Mouse (Mus musculus) mouse trophoblast stem cell (cell line): ENCODE measurements around the gene Spata45.
"Not testable (repeated sequence)": the region's sequence is repeated elsewhere in the genome, so short reads cannot be mapped to it uniquely, and the experiment has no call there.

ENCODE experiments used
- in situ Hi-C, 2 experiments: fragments of 300-500 bp; cut with MseI, MboI; formaldehyde crosslinking; loops; 2 replicates in 1 of 2; 3 replicates in 1 of 2; pipeline ENCODE4 v1.15.1; 2025

The Spata45 gene

GRCm38 (mm10) chr1:191036554-191037334 is at the start of gene Spata45:
Spata45 (plus strand) TSS chr1:191036639.
- in situ Hi-C loops: no loop called here

GRCm38 (mm10) chr1:190989437-190990082 is 46.9 kb upstream of the Spata45 start:
- in situ Hi-C loops: loop anchor here in 1 of 2 experiments (10.0 kb wide), 1 partner anchor 45 kb away; no protein-coding TSS in a partner anchor

GRCm38 (mm10) chr1:190995548-190995947 is 40.9 kb upstream of the Spata45 start:
- in situ Hi-C loops: loop anchor here in 1 of 2 experiments (10.0 kb wide), 1 partner anchor 51 kb away; no protein-coding TSS in a partner anchor

- in situ Hi-C loops: loop anchor here in 1 of 2 experiments (10.0 kb wide), 1 partner anchor 52 kb away; no protein-coding TSS in a partner anchor
These were observed 40.0 kb upstream of the Spata45 start for GRCm38 (mm10) chr1:190996346-190996877.

- in situ Hi-C loops: loop anchor here in 1 of 2 experiments (10.0 kb wide), 1 partner anchor 53 kb away; no protein-coding TSS in a partner anchor
These were observed 38.4 kb upstream of the Spata45 start for GRCm38 (mm10) chr1:190998027-190998426.

- in situ Hi-C loops: no loop called here
These were observed 35.8 kb upstream of the Spata45 start for GRCm38 (mm10) chr1:191000686-191001085.

- in situ Hi-C loops: no loop called here
These were observed 34.2 kb upstream of the Spata45 start for GRCm38 (mm10) chr1:191002201-191002600.

GRCm38 (mm10) chr1:191008707-191009106 is 27.7 kb upstream of the Spata45 start:
- in situ Hi-C loops: loop anchor here in 1 of 2 experiments (5.0 kb wide), 1 partner anchor 49 kb away; no protein-coding TSS in a partner anchor

- in situ Hi-C loops: no loop called here
These were observed 22.2 kb upstream of the Spata45 start for GRCm38 (mm10) chr1:191014271-191014670.

- in situ Hi-C loops: no loop called here
These were observed 16.6 kb upstream of the Spata45 start for GRCm38 (mm10) chr1:191019803-191020202.

GRCm38 (mm10) chr1:191020217-191020924 is 16.1 kb upstream of the Spata45 start:
- in situ Hi-C loops: no loop called here

GRCm38 (mm10) chr1:191021016-191021415 is 15.4 kb upstream of the Spata45 start:
- in situ Hi-C loops: no loop called here

- in situ Hi-C loops: no loop called here
These were observed 13.3 kb upstream of the Spata45 start for GRCm38 (mm10) chr1:191023140-191023539.

GRCm38 (mm10) chr1:191023806-191024205 is 12.6 kb upstream of the Spata45 start:
- in situ Hi-C loops: not testable (repeated sequence)

- in situ Hi-C loops: no loop called here
These were observed 11.1 kb upstream of the Spata45 start for GRCm38 (mm10) chr1:191025016-191026012.

GRCm38 (mm10) chr1:191026021-191026713 is 10.3 kb upstream of the Spata45 start, which contains the start of gene Flvcr1:
Flvcr1 (minus strand) TSS chr1:191026158.
- in situ Hi-C loops: no loop called here

- in situ Hi-C loops: no loop called here
These were observed 6.3 kb upstream of the Spata45 start for GRCm38 (mm10) chr1:191030182-191030581.

GRCm38 (mm10) chr1:191030922-191031425 is 5.5 kb upstream of the Spata45 start:
- in situ Hi-C loops: not testable (repeated sequence)

- in situ Hi-C loops: no loop called here
These were observed 790 bp upstream of the Spata45 start for GRCm38 (mm10) chr1:191035649-191036048.
